Mouse (Mus musculus) CH12.LX (cell line): ENCODE measurements around the gene Slc44a5. TPM values are rescaled to one million over a fixed set of nuclear protein-coding genes. Genes with fewer than 3 reads are reported as not detected.

Experiments
- DNase-seq: peaks from one replicate; pipeline ENCODE4 v3.0.0-alpha.2; 2013; ENCODE audit errors: extremely low read depth
- H3K27ac ChIP-seq: 2 replicates; pipeline ENCODE4 v1.5.1; 2012; ENCODE audit warnings: low read depth, mild to moderate bottlenecking, control low read depth, moderate library complexity; ENCODE audit not compliant: insufficient read depth
- H3K27me3 ChIP-seq: replicated peaks from 2 replicates; pipeline ENCODE3; 2012; ENCODE audit warnings: inconsistent platforms
- H3K36me3 ChIP-seq, 2 experiments: replicated peaks in 1 of 2; 2 replicates each; pipeline versions ENCODE3 to v1.6.1; 2012; ENCODE audit warnings: inconsistent platforms in 1 of 2, low read length in 1 of 2, mild to moderate bottlenecking in 1 of 2, mixed read lengths in 1 of 2, moderate library complexity in 1 of 2; ENCODE audit not compliant: control insufficient read depth in 1 of 2, insufficient read depth in 1 of 2
- H3K4me1 ChIP-seq, 2 experiments: 2 replicates each; pipeline ENCODE4 v1.6.1; 2012; ENCODE audit warnings: inconsistent platforms in 1 of 2, moderate library complexity in 1 of 2; ENCODE audit not compliant: insufficient read depth in 2 of 2, control insufficient read depth in 1 of 2
- H3K4me2 ChIP-seq: 2 replicates; pipeline ENCODE4 v1.6.1; 2012; ENCODE audit warnings: low read depth, mild to moderate bottlenecking, control low read depth; ENCODE audit not compliant: poor library complexity, insufficient read depth, severe bottlenecking
- H3K4me3 ChIP-seq, 3 experiments: fragments of 150-350 bp in 1 of 3; sonication (generic) in 1 of 3; replicated peaks in 1 of 3; 2 replicates each; pipeline versions ENCODE3 to v1.5.1; 2011 to 2012; ENCODE audit warnings: low read depth in 2 of 3, low read length in 2 of 3, mild to moderate bottlenecking in 2 of 3, moderate library complexity in 2 of 3, control low read depth in 1 of 3, improper control_type of control experiment in 1 of 3, inconsistent platforms in 1 of 3, mixed read lengths in 1 of 3; ENCODE audit not compliant: poor library complexity in 1 of 3
- H3K79me2 ChIP-seq: replicated peaks from 2 replicates; pipeline ENCODE4 v1.6.1; 2012; ENCODE audit warnings: mild to moderate bottlenecking, moderate library complexity; ENCODE audit not compliant: control insufficient read depth, poor library complexity, insufficient read depth, severe bottlenecking; ENCODE audit errors: extremely low read depth
- H3K9ac ChIP-seq: 2 replicates; pipeline ENCODE4 v1.6.1; 2012; ENCODE audit warnings: low read depth, mild to moderate bottlenecking, control low read depth, moderate library complexity; ENCODE audit not compliant: insufficient read depth
- H3K9me3 ChIP-seq: replicated peaks from 2 replicates; pipeline ENCODE3; 2012; ENCODE audit warnings: low read length, inconsistent platforms, mixed read lengths
- CHD1 ChIP-seq: IDR thresholded peaks from 2 replicates; pipeline ENCODE4 v1.6.1; 2012; ENCODE audit warnings: low read depth, low read length, improper control_type of control experiment, inconsistent platforms
- CTCF ChIP-seq, 2 experiments: IDR thresholded peaks in 1 of 2; conservative IDR thresholded peaks in 1 of 2; 2 replicates each; pipeline ENCODE4 v1.5.1; 2011 to 2012; ENCODE audit warnings: low read depth in 2 of 2, low read length in 2 of 2, improper control_type of control experiment in 1 of 2, inconsistent platforms in 1 of 2, mild to moderate bottlenecking in 1 of 2, moderate library complexity in 1 of 2
- E2F4 ChIP-seq: IDR thresholded peaks from 2 replicates; pipeline ENCODE4 v1.6.1; 2011; ENCODE audit warnings: low read depth, low read length, improper control_type of control experiment; ENCODE audit not compliant: insufficient replicate concordance
- ELF1 ChIP-seq: IDR thresholded peaks from 2 replicates; pipeline ENCODE4 v1.6.1; 2014; ENCODE audit warnings: low read depth, mild to moderate bottlenecking, inconsistent platforms, low read length, improper control_type of control experiment
- EP300 ChIP-seq: IDR thresholded peaks from 2 replicates; pipeline ENCODE4 v1.6.1; 2011; ENCODE audit warnings: low read length, improper control_type of control experiment
- ETS1 ChIP-seq: conservative IDR thresholded peaks from 2 replicates; pipeline ENCODE4 v1.6.1; 2012; ENCODE audit warnings: low read depth, mild to moderate bottlenecking, inconsistent platforms, low read length, improper control_type of control experiment, moderate library complexity
- IRF4 ChIP-seq: IDR thresholded peaks from 2 replicates; pipeline ENCODE4 v1.6.1; 2014; ENCODE audit warnings: low read depth, mild to moderate bottlenecking, inconsistent platforms, low read length, improper control_type of control experiment
- JUN ChIP-seq: IDR thresholded peaks from 2 replicates; pipeline ENCODE4 v1.6.1; 2011; ENCODE audit warnings: low read depth, mild to moderate bottlenecking, low read length, improper control_type of control experiment, moderate library complexity; ENCODE audit not compliant: insufficient read depth
- KAT2A ChIP-seq: IDR thresholded peaks from 2 replicates; pipeline ENCODE4 v1.6.1; 2012; ENCODE audit warnings: low read length, improper control_type of control experiment, inconsistent platforms; ENCODE audit not compliant: insufficient replicate concordance
- MAX ChIP-seq: IDR thresholded peaks from 2 replicates; pipeline ENCODE4 v1.6.1; 2011; ENCODE audit warnings: low read length, improper control_type of control experiment
- MAZ ChIP-seq: IDR thresholded peaks from 2 replicates; pipeline ENCODE4 v1.6.1; 2012; ENCODE audit warnings: low read depth, mild to moderate bottlenecking, inconsistent platforms, low read length, improper control_type of control experiment, moderate library complexity
- MEF2A ChIP-seq: IDR thresholded peaks from 2 replicates; pipeline ENCODE4 v1.6.1; 2014; ENCODE audit warnings: low read depth, mild to moderate bottlenecking, inconsistent platforms, low read length, improper control_type of control experiment, borderline replicate concordance
- MYC ChIP-seq: IDR thresholded peaks from 2 replicates; pipeline ENCODE4 v1.6.1; 2011; ENCODE audit warnings: low read depth, mild to moderate bottlenecking, improper control_type of control experiment, low read length
- NELFE ChIP-seq: IDR thresholded peaks from 2 replicates; pipeline ENCODE4 v1.6.1; 2011; ENCODE audit warnings: low read depth, low read length, improper control_type of control experiment
- PAX5 ChIP-seq: IDR thresholded peaks from 2 replicates; pipeline ENCODE4 v1.6.1; 2012; ENCODE audit warnings: low read length, inconsistent platforms, mixed read lengths
- POLR2AphosphoS2 ChIP-seq: IDR thresholded peaks from 2 replicates; pipeline ENCODE4 v1.6.1; 2011; ENCODE audit warnings: low read depth, low read length, improper control_type of control experiment
- RCOR1 ChIP-seq: conservative IDR thresholded peaks from 2 replicates; pipeline ENCODE4 v1.6.1; 2012; ENCODE audit warnings: low read depth, mild to moderate bottlenecking, inconsistent platforms, low read length, improper control_type of control experiment
- SIN3A ChIP-seq: IDR thresholded peaks from 2 replicates; pipeline ENCODE4 v1.6.1; 2012; ENCODE audit warnings: low read length, improper control_type of control experiment, inconsistent platforms
- TBP ChIP-seq: conservative IDR thresholded peaks from 2 replicates; pipeline ENCODE4 v1.6.1; 2011; ENCODE audit warnings: low read depth, low read length, improper control_type of control experiment
- TCF12 ChIP-seq: IDR thresholded peaks from 2 replicates; pipeline ENCODE4 v1.6.1; 2014; ENCODE audit warnings: low read depth, mild to moderate bottlenecking, inconsistent platforms, low read length, improper control_type of control experiment
- UBTF ChIP-seq: IDR thresholded peaks from 2 replicates; pipeline ENCODE4 v1.6.1; 2012; ENCODE audit warnings: low read depth, mild to moderate bottlenecking, inconsistent platforms, low read length, improper control_type of control experiment, moderate library complexity
- USF2 ChIP-seq: conservative IDR thresholded peaks from 2 replicates; pipeline ENCODE4 v1.6.1; 2011; ENCODE audit warnings: low read depth, low read length, improper control_type of control experiment
- ZC3H11A ChIP-seq: IDR thresholded peaks from 2 replicates; pipeline ENCODE4 v1.6.1; 2012; ENCODE audit warnings: low read depth, mild to moderate bottlenecking, inconsistent platforms, low read length, improper control_type of control experiment
- ZKSCAN1 ChIP-seq: IDR thresholded peaks from 2 replicates; pipeline ENCODE4 v1.6.1; 2012; ENCODE audit warnings: low read depth, inconsistent platforms, low read length, improper control_type of control experiment, borderline replicate concordance
- ZMIZ1 ChIP-seq: IDR thresholded peaks from 2 replicates; pipeline ENCODE4 v1.6.1; 2012; ENCODE audit warnings: low read depth, mild to moderate bottlenecking, inconsistent platforms, low read length, improper control_type of control experiment
- ZNF384 ChIP-seq: IDR thresholded peaks from 2 replicates; pipeline ENCODE4 v1.6.1; 2012; ENCODE audit warnings: low read depth, low read length, improper control_type of control experiment, inconsistent platforms
- dilution Hi-C: fragments of 300-500 bp; cut with MboI; formaldehyde crosslinking; loops from 2 replicates; pipeline ENCODE4 v1.14.3; 2020; ENCODE audit warnings: low sequenced_read_pairs; ENCODE audit not compliant: extremely low pct_unique_long_range_greater_than_20kb, extremely low pct_ligation_motif_present
- in situ Hi-C: fragments of 300-500 bp; cut with MboI; formaldehyde crosslinking; loops from 3 replicates; pipeline ENCODE4 v1.14.3; 2019; ENCODE audit warnings: low sequenced_read_pairs, low pct_ligation_motif_present, low pct_unique_long_range_greater_than_20kb, mixed read lengths
- polyA plus RNA-seq: library from polyadenylated mRNA; unstranded; fragments of >175 nt; gene quantifications from 2 replicates; pipeline ENCODE4 v1.2.1, GENCODE M21; 2012; ENCODE audit warnings: low read depth; ENCODE audit not compliant: insufficient read length
- total RNA-seq, 2 experiments: library from RNA; depleted of rRNA; stranded (reverse); fragments of 300-350 nt in 1 of 2; fragments of >200 nt in 1 of 2; gene quantifications; 2 replicates each; pipeline ENCODE4 v1.2.3; 2012 to 2014

Slc44a5 gene
- total and polyA plus RNA-seq, 3 experiments, result not detected

- Histone ChIP-seq H3K79me2 (no peaks in the 10 kb centered on the region), H3K36me3 (no peaks in the 10 kb centered on the region), H3K9ac (no peak overlapping the region), H3K27ac (no peak overlapping the region), H3K9me3 (no peaks in the 10 kb centered on the region), H3K4me3 (no peak overlapping the region), H3K27me3 (no peaks in the 10 kb centered on the region), H3K4me2 (no peak overlapping the region), H3K4me1 (peaks cover 0 to 4% of the 10 kb centered on the region in 2 experiments; a peak in 1 of 4 replicates)
- in situ Hi-C loops, result no loop called here
- dilution Hi-C loops, result no loop called here
- TF ChIP-seq ZMIZ1 (no peak), IRF4 (no peak), CHD1 (no peak), E2F4 (no peak), JUN (no peak), NELFE (no peak), UBTF (no peak), ZKSCAN1 (no peak), KAT2A (no peak), EP300 (no peak), MEF2A (no peak), MAZ (no peak), TCF12 (no peak), ZC3H11A (no peak), SIN3A (no peak), ELF1 (no peak), MAX (no peak)
- DNase-seq, result no peak
Measured at GRCm38 (mm10) chr3:154298490-154298889, 325.3 kb downstream of the Slc44a5 start.

- Histone ChIP-seq H3K9me3 (no peaks in the 10 kb centered on the region), H3K27me3 (no peaks in the 10 kb centered on the region), H3K4me2 (no peak overlapping the region), H3K9ac (no peak overlapping the region), H3K36me3 (no peaks in the 10 kb centered on the region), H3K27ac (no peak overlapping the region), H3K79me2 (no peaks in the 10 kb centered on the region), H3K4me1 (peaks cover 0 to 4% of the 10 kb centered on the region in 2 experiments; a peak in 1 of 4 replicates), H3K4me3 (no peak overlapping the region)
- no peak for DNase-seq
- in situ Hi-C loops, result no loop called here
- dilution Hi-C loops, result no loop called here
- no peak for TF ChIP-seq ZNF384
- TF ChIP-seq SIN3A, result no peak
- TF ChIP-seq RCOR1, result no peak
- TF ChIP-seq CTCF (conservative IDR thresholded peaks at IDR 0.05 in 1 of 2, IDR thresholded peaks at IDR 0.05 in 1 of 2; ENCODE audit: low read depth in 2 of 2, low read length in 2 of 2), result no peak
- no peak for TF ChIP-seq E2F4
- no peak for TF ChIP-seq MAX
- TF ChIP-seq MEF2A, result no peak
- no peak for TF ChIP-seq USF2
- TF ChIP-seq JUN, result no peak
- no peak for TF ChIP-seq ZC3H11A
- no peak for TF ChIP-seq POLR2AphosphoS2
- TF ChIP-seq MYC, result no peak
- TF ChIP-seq TBP, result no peak
- TF ChIP-seq PAX5, result no peak
- no peak for TF ChIP-seq ETS1
- TF ChIP-seq CHD1, result no peak
Measured at GRCm38 (mm10) chr3:154300006-154300405, 326.8 kb downstream of the Slc44a5 start.
